Mouse (Mus musculus) central nervous system, embryonic 11.5 days (tissue): ENCODE data around the gene Olfr785. TPM values are rescaled to one million over a fixed set of nuclear protein-coding genes. Genes with fewer than 3 reads are reported as not detected.

Source experiments
- polyA plus RNA-seq: library from polyadenylated mRNA; depleted of rRNA; stranded (reverse); fragments of >200 nt; gene quantifications from 2 replicates; pipeline ENCODE4 v1.2.3, GENCODE M21; 2012; rRNA removed

Olfr785 gene
- not detected in 2 replicates for polyA plus RNA-seq

DNA sequence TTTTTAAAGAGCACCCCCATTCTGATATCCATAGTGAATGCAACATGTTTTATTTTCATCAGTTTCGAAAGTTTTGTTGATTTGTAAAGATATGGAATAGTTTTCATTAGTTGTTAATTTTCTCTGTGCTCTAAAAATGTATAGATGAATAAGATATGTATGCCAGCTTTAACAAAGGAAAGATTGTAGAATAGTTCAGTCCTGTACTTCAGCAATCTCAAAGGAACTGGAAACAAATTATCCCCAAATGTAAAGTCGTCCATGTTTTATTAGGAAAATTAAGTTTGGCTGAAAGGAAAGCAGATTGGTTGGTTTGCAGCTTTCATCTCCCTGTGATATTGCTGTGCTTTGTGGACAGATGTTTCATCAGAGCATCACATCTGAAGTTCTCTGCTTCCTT, at the start of gene Olfr785:
Gene Olfr785 (plus strand): TSS at position 301 of the 400 bp plus-strand sequence.

DNA sequence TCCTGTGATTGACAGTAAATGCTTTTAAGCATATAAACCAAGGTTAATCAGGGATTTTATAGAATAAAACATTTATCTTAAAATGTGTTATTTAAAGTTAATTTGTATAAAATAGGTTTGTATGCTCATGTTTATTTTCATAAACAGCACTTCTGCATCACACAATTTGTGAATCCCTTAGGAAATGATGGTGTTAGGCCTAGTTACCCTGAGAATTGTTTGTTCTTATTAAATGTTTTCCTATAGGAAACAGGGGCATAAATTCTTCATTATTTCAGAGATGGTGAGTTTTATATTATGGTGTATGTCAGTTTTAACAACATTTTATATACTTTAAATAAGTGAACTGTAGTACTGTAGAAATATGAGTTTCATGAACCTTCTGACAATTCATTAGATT, 21.4 kb upstream of the Olfr785 start, which contains the start of gene Olfr784:
Gene Olfr784 (plus strand): TSS at position 301 of the 400 bp plus-strand sequence.

DNA sequence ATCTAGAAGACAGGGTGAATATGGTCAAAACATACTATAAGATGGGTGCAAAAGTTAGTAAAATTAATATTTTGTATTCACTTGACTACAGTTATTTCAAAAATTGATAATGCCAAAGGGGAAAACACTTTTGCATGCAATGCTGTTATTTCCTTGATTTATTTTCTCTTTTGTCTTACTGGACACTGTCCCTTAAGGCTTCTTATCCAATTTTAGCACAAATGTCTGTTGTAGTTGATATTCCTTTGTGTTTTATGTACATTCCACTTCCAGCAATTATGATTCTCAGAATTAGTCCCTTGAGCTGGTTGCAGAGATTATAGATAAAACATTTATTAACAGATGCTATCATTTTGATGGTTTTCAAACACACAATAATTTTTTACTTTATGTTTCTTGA, 21.8 kb downstream of the Olfr785 start, which contains the start of gene Olfr786:
Gene Olfr786 (plus strand): TSS at position 301 of the 400 bp plus-strand sequence.

Other genes starting within 250 kb of the Olfr785 start
- gene Olfr771, start 240.7 kb upstream of the Olfr785 start, polyA plus RNA-seq: not detected in 2 replicates
- not detected in 2 replicates for gene Olfr772, start 227.5 kb upstream of the Olfr785 start, polyA plus RNA-seq
- gene Olfr773, start 218.0 kb upstream of the Olfr785 start, polyA plus RNA-seq: not detected in 2 replicates
- not detected in 2 replicates for gene Olfr774, start 169.2 kb upstream of the Olfr785 start, polyA plus RNA-seq
- not detected in 2 replicates for gene Olfr775, start 157.0 kb upstream of the Olfr785 start, polyA plus RNA-seq
- not detected in 2 replicates for gene Olfr776, start 146.3 kb upstream of the Olfr785 start, polyA plus RNA-seq
- not detected in 2 replicates for gene Olfr777, start 133.9 kb upstream of the Olfr785 start, polyA plus RNA-seq
- gene Olfr780, start 87.3 kb upstream of the Olfr785 start, polyA plus RNA-seq: not detected in 2 replicates
- not detected in 2 replicates for gene Olfr781, start 76.6 kb upstream of the Olfr785 start, polyA plus RNA-seq
- gene Olfr782, start 56.6 kb upstream of the Olfr785 start, polyA plus RNA-seq: not detected in 2 replicates
- 0.04 TPM in 2 replicates for gene Olfr784, start 21.3 kb upstream of the Olfr785 start, polyA plus RNA-seq
- gene Olfr786, start 21.9 kb downstream of the Olfr785 start, polyA plus RNA-seq: not detected in 2 replicates
- not detected in 2 replicates for gene Olfr787, start 56.4 kb downstream of the Olfr785 start, polyA plus RNA-seq
- gene Olfr788, start 65.6 kb downstream of the Olfr785 start, polyA plus RNA-seq: not detected in 2 replicates
- not detected in 2 replicates for gene Olfr789, start 79.3 kb downstream of the Olfr785 start, polyA plus RNA-seq
- not detected in 2 replicates for gene Olfr790, start 93.1 kb downstream of the Olfr785 start, polyA plus RNA-seq
- not detected in 2 replicates for gene Olfr791, start 116.4 kb downstream of the Olfr785 start, polyA plus RNA-seq
- not detected in 2 replicates for gene Olfr792, start 133.7 kb downstream of the Olfr785 start, polyA plus RNA-seq
- not detected in 2 replicates for gene Olfr794, start 162.2 kb downstream of the Olfr785 start, polyA plus RNA-seq
- not detected in 2 replicates for gene Olfr796, start 207.1 kb downstream of the Olfr785 start, polyA plus RNA-seq
- gene Olfr798, start 222.5 kb downstream of the Olfr785 start, polyA plus RNA-seq: not detected in 2 replicates
- gene Olfr799, start 232.1 kb downstream of the Olfr785 start, polyA plus RNA-seq: not detected in 2 replicates